Mouse (Mus musculus) stomach, postnatal 0 days (tissue): ENCODE results near the gene Syne3. TPM values are rescaled to one million over a fixed set of nuclear protein-coding genes. Genes with fewer than 3 reads are reported as not detected.

Source experiments
- ATAC-seq: fragments of 200-750 bp; cut with Nextera tagmentation; 2 replicates; pipeline ENCODE4 v1.8.0; 2017; ENCODE audit not compliant: low FRiP score, low TSS enrichment
- DNase-seq: peaks from one replicate; pipeline ENCODE4 v3.0.0-alpha.2; 2016; ENCODE audit warnings: low spot score
- H3K27ac ChIP-seq: fragments of 300-500 bp; sonication (generic); replicated peaks from 2 replicates; pipeline ENCODE4 v1.5.1; 2014; ENCODE audit warnings: mild to moderate bottlenecking, control low read depth
- H3K27me3 ChIP-seq: fragments of 300-500 bp; sonication (generic); 2 replicates; pipeline ENCODE4 v1.6.1; 2014; ENCODE audit warnings: low read length; ENCODE audit not compliant: control insufficient read depth, insufficient read depth
- H3K36me3 ChIP-seq: fragments of 300-500 bp; sonication (generic); 2 replicates; pipeline ENCODE4 v1.6.1; 2014; ENCODE audit warnings: low read length, mixed read lengths; ENCODE audit not compliant: control insufficient read depth, insufficient read depth
- H3K4me1 ChIP-seq: fragments of 300-500 bp; sonication (generic); replicated peaks from 2 replicates; pipeline ENCODE4 v1.6.1; 2014; ENCODE audit warnings: antibody characterized with exemption; ENCODE audit not compliant: control insufficient read depth, insufficient read depth
- H3K4me2 ChIP-seq: fragments of 300-500 bp; sonication (generic); replicated peaks from 2 replicates; pipeline ENCODE4 v1.6.1; 2014; ENCODE audit warnings: low read depth, mild to moderate bottlenecking, control low read depth, moderate library complexity
- H3K4me3 ChIP-seq: fragments of 300-500 bp; sonication (generic); 2 replicates; pipeline ENCODE4 v1.5.1; 2014; ENCODE audit warnings: low read depth, low read length, control low read depth
- H3K9ac ChIP-seq: fragments of 300-500 bp; sonication (generic); 2 replicates; pipeline ENCODE4 v1.6.1; 2014; ENCODE audit warnings: mild to moderate bottlenecking, low read length, control low read depth, mixed read lengths
- H3K9me3 ChIP-seq: fragments of 300-500 bp; sonication (generic); 2 replicates; pipeline ENCODE4 v1.6.1; 2016; ENCODE audit warnings: low read length; ENCODE audit not compliant: control insufficient read depth
- CTCF ChIP-seq: IDR thresholded peaks from 2 replicates; pipeline ENCODE4 v1.5.1; 2016; ENCODE audit warnings: antibody characterized with exemption, low read depth, mild to moderate bottlenecking, moderate library complexity
- EP300 ChIP-seq: optimal IDR thresholded peaks from 2 replicates; pipeline ENCODE3; 2016; ENCODE audit warnings: antibody characterized with exemption
- WGBS: fragments of 180-500 bp; shearing (Covaris S2); extraction: QIAGEN DNeasy Blood & Tissue Kit; methylation state at CpG from one replicate; pipeline ENCODE4 v1.1.7; 2014; 5-methylcytosine and 5-hydroxymethylcytosine counted together
- polyA plus RNA-seq: library from polyadenylated mRNA; unstranded; fragments of >200 nt; fragmentation: Nextera tagmentation; extraction: Ambion mirVana; gene quantifications from 2 replicates; pipeline ENCODE4 v1.2.1, GENCODE M21; 2015

Gene Syne3
- polyA plus RNA-seq, 1 experiment from 2014 or later = 0.72 TPM

GRCm38 (mm10) chr12:104992123-104992741 is 17.4 kb downstream of the Syne3 start:
- H3K27me3 ChIP-seq = no peaks in the 10 kb centered on the region
- H3K9ac ChIP-seq = no peak overlapping the region
- no peak overlapping the region for H3K27ac ChIP-seq
- no peak for DNase-seq
- H3K4me2 ChIP-seq = no peak overlapping the region
- WGBS = 75% methylated on average over 10 of the region's 10 CpGs
- H3K36me3 ChIP-seq = no peaks in the 10 kb centered on the region
- TF ChIP-seq CTCF = no peak
- TF ChIP-seq EP300 = no peak
- no peaks in the 10 kb centered on the region for H3K9me3 ChIP-seq
- H3K4me1 ChIP-seq = no peaks in the 10 kb centered on the region
- no peak for ATAC-seq
- H3K4me3 ChIP-seq = no peak overlapping the region

- no peak for DNase-seq
- H3K4me2 ChIP-seq = no peak overlapping the region
- H3K27ac ChIP-seq = no peak overlapping the region
- H3K9ac ChIP-seq = no peak overlapping the region
- no peaks in the 10 kb centered on the region for H3K4me1 ChIP-seq
- H3K27me3 ChIP-seq = no peaks in the 10 kb centered on the region
- WGBS = 87% methylated on average over 13 of the region's 13 CpGs
- ATAC-seq = no peak
- H3K4me3 ChIP-seq = no peak overlapping the region
- TF ChIP-seq EP300 = no peak
- no peak for TF ChIP-seq CTCF
- H3K36me3 ChIP-seq = no peaks in the 10 kb centered on the region
- H3K9me3 ChIP-seq = no peaks in the 10 kb centered on the region
Observed at GRCm38 (mm10) chr12:104990741-104991454, 18.7 kb downstream of the Syne3 start.

GRCm38 (mm10) chr12:104987936-104988335 is 21.7 kb downstream of the Syne3 start:
- Histone ChIP-seq H3K4me3 (no peak overlapping the region), H3K4me1 (no peaks in the 10 kb centered on the region), H3K9me3 (no peaks in the 10 kb centered on the region), H3K9ac (no peak overlapping the region), H3K27me3 (no peaks in the 10 kb centered on the region), H3K4me2 (no peak overlapping the region), H3K36me3 (no peaks in the 10 kb centered on the region), H3K27ac (no peak overlapping the region)
- no peak for ATAC-seq
- no peak for DNase-seq
- TF ChIP-seq EP300 = no peak
- no peak for TF ChIP-seq CTCF
- 87% methylated on average over 7 of the region's 7 CpGs for WGBS

GRCm38 (mm10) chr12:104986781-104987180 is 22.8 kb downstream of the Syne3 start:
- no peak for ATAC-seq
- H3K4me2 ChIP-seq = no peak overlapping the region
- WGBS = 89% methylated on average over 9 of the region's 9 CpGs
- no peaks in the 10 kb centered on the region for H3K27me3 ChIP-seq
- no peak overlapping the region for H3K9ac ChIP-seq
- H3K27ac ChIP-seq = no peak overlapping the region
- no peaks in the 10 kb centered on the region for H3K36me3 ChIP-seq
- TF ChIP-seq CTCF = no peak
- no peak for TF ChIP-seq EP300
- DNase-seq = no peak
- H3K9me3 ChIP-seq = no peaks in the 10 kb centered on the region
- no peaks in the 10 kb centered on the region for H3K4me1 ChIP-seq
- H3K4me3 ChIP-seq = no peak overlapping the region

GRCm38 (mm10) chr12:104986001-104986400 is 23.6 kb downstream of the Syne3 start:
- no peaks in the 10 kb centered on the region for H3K36me3 ChIP-seq
- TF ChIP-seq EP300 (no peak), CTCF (no peak)
- no peak overlapping the region for H3K4me3 ChIP-seq
- 83% methylated on average over 2 of the region's 2 CpGs for WGBS
- no peaks in the 10 kb centered on the region for H3K4me1 ChIP-seq
- ATAC-seq (no peak), DNase-seq (no peak)
- no peak overlapping the region for H3K9ac ChIP-seq
- no peak overlapping the region for H3K27ac ChIP-seq
- H3K9me3 ChIP-seq = no peaks in the 10 kb centered on the region
- no peaks in the 10 kb centered on the region for H3K27me3 ChIP-seq
- no peak overlapping the region for H3K4me2 ChIP-seq

GRCm38 (mm10) chr12:104985088-104985487 is 24.5 kb downstream of the Syne3 start:
- Histone ChIP-seq H3K9me3 (no peaks in the 10 kb centered on the region), H3K9ac (no peak overlapping the region), H3K4me2 (no peak overlapping the region), H3K4me1 (no peaks in the 10 kb centered on the region), H3K4me3 (no peak overlapping the region), H3K27me3 (no peaks in the 10 kb centered on the region), H3K36me3 (no peaks in the 10 kb centered on the region), H3K27ac (no peak overlapping the region)
- ATAC-seq (no peak), DNase-seq (no peak)
- 86% methylated on average over 5 of the region's 5 CpGs for WGBS
- TF ChIP-seq EP300 (no peak), CTCF (peak; percentile 57)
